Mouse (Mus musculus): ENCODE results near the gene Nav2. TPM values are rescaled to one million over a fixed set of nuclear protein-coding genes. Genes with fewer than 3 reads are reported as not detected.

The Nav2 gene
- total and polyA plus RNA-seq, 3 experiments, result under 0.01 TPM; not detected in 2

DNA sequence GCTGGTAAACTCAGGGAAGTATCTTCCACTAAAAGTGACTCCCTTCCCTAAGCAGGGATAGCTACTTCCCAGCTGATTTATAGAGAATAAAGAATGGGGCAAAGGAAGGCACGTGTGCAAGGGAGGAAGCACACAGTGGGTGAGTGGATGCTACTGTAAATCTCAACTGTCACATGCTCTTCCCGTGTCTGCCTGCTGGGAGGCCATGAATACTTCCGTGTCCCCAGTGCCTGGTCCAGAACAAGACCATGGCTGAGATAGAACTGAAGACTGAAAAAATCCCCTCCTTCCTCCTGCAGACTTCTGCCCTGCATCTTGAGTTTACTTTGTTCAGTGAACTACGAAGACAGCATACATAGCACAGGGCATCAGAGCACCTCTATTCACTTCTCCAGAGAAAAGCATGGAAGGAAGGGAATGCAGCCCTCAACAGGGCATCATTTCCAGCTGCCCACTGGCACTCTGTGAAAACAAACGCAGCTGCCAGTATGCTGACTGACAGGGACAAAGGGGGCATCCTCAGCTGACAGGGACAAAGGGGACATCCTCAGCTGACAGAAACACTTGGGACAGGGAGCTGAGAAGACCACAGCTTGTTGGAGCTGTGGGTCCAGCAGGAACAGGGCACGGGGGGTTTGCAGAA lies 138.0 kb downstream of the Nav2 start:
- Histone ChIP-seq H3K27me3 (replicated peaks) (peaks cover 86% of the 10 kb centered on the region), H3K27ac (ENCODE audit: insufficient read depth, low read depth) (no peak overlapping the region), H3K36me3 (replicated peaks in 1 of 2; ENCODE audit: control insufficient read depth in 1 of 2, insufficient read depth in 1 of 2, low read length in 1 of 2) (no peaks in the 10 kb centered on the region), H3K9ac (ENCODE audit: insufficient read depth, low read depth) (no peak overlapping the region), H3K79me2 (replicated peaks; ENCODE audit: control insufficient read depth, extremely low read depth, insufficient read depth, poor library complexity, severe bottlenecking) (no peaks in the 10 kb centered on the region), H3K4me2 (ENCODE audit: insufficient read depth, low read depth, poor library complexity, severe bottlenecking) (no peak overlapping the region), H3K9me3 (replicated peaks; ENCODE audit: low read length) (no peaks in the 10 kb centered on the region), H3K4me3 (replicated peaks in 1 of 3; ENCODE audit: low read depth in 2 of 3, low read length in 2 of 3, poor library complexity in 1 of 3) (no peak overlapping the region), H3K4me1 (ENCODE audit: control insufficient read depth in 1 of 2, insufficient read depth in 2 of 2) (no peaks in the 10 kb centered on the region)
- DNase-seq (ENCODE audit: extremely low read depth), result no peak
- in situ Hi-C loops (cut with MboI; ENCODE audit: low pct_ligation_motif_present, low pct_unique_long_range_greater_than_20kb, low sequenced_read_pairs), result no loop called here
- TF ChIP-seq E2F4 (IDR thresholded peaks at IDR 0.05; ENCODE audit: insufficient replicate concordance, low read depth, low read length), result no peak
- TF ChIP-seq USF2 (conservative IDR thresholded peaks at IDR 0.05; ENCODE audit: low read depth, low read length), result no peak
- TF ChIP-seq MAX (IDR thresholded peaks at IDR 0.05; ENCODE audit: low read length), result no peak
- no peak for TF ChIP-seq EP300 (IDR thresholded peaks at IDR 0.05; ENCODE audit: low read length)
- TF ChIP-seq ZNF384 (IDR thresholded peaks at IDR 0.05; ENCODE audit: low read depth, low read length), result no peak
- no peak for TF ChIP-seq MAZ (IDR thresholded peaks at IDR 0.05; ENCODE audit: low read depth, low read length)
- no peak for TF ChIP-seq JUND (conservative IDR thresholded peaks at IDR 0.05; ENCODE audit: low read depth, low read length)
- no peak for TF ChIP-seq NELFE (IDR thresholded peaks at IDR 0.05; ENCODE audit: low read depth, low read length)
- no peak for TF ChIP-seq HCFC1 (IDR thresholded peaks at IDR 0.05; ENCODE audit: low read depth, low read length)
- no peak for TF ChIP-seq TCF12 (IDR thresholded peaks at IDR 0.05; ENCODE audit: low read depth, low read length)
- TF ChIP-seq KAT2A (IDR thresholded peaks at IDR 0.05; ENCODE audit: insufficient replicate concordance, low read length), result no peak
- no peak for TF ChIP-seq MXI1 (IDR thresholded peaks at IDR 0.05; ENCODE audit: low read depth, low read length)
- TF ChIP-seq SIN3A (IDR thresholded peaks at IDR 0.05; ENCODE audit: low read length), result no peak
- no peak for TF ChIP-seq IRF4 (IDR thresholded peaks at IDR 0.05; ENCODE audit: low read depth, low read length)
- no peak for TF ChIP-seq SMC3 (IDR thresholded peaks at IDR 0.05; ENCODE audit: low read depth, low read length)
- TF ChIP-seq CHD2 (IDR thresholded peaks at IDR 0.05; ENCODE audit: low read length), result no peak
- TF ChIP-seq ELF1 (IDR thresholded peaks at IDR 0.05; ENCODE audit: low read depth, low read length), result no peak
- TF ChIP-seq MYC (IDR thresholded peaks at IDR 0.05; ENCODE audit: low read depth, low read length), result no peak
- TF ChIP-seq JUN (IDR thresholded peaks at IDR 0.05; ENCODE audit: insufficient read depth, low read depth, low read length), result no peak
- TF ChIP-seq USF1 (IDR thresholded peaks at IDR 0.05; ENCODE audit: low read depth, low read length), result no peak
- dilution Hi-C loops (cut with MboI; ENCODE audit: extremely low pct_ligation_motif_present, extremely low pct_unique_long_range_greater_than_20kb, low sequenced_read_pairs), result no loop called here

DNA sequence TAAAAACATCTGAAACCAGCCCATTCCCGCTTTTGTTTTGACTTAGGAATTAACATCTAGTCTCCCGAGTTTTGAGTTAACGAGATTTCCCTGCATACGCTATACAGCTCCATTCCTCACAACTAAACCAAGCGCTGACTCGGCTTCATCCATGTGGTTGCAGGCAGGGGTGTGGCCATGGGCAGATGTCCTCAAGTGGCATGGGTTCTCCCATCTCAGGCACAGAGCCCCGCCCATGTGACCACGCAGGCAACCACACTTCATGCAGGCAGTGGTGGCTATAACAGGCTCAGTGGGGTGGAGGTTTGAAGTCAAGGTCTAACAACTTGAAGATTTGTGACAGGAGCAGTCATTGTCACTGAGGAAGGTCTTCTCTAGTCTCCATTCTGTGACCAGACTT lies 138.8 kb downstream of the Nav2 start:
- Histone ChIP-seq H3K9me3 (replicated peaks; ENCODE audit: low read length) (no peaks in the 10 kb centered on the region), H3K4me1 (ENCODE audit: control insufficient read depth in 1 of 2, insufficient read depth in 2 of 2) (no peaks in the 10 kb centered on the region), H3K4me2 (ENCODE audit: insufficient read depth, low read depth, poor library complexity, severe bottlenecking) (no peak overlapping the region), H3K9ac (ENCODE audit: insufficient read depth, low read depth) (no peak overlapping the region), H3K79me2 (replicated peaks; ENCODE audit: control insufficient read depth, extremely low read depth, insufficient read depth, poor library complexity, severe bottlenecking) (no peaks in the 10 kb centered on the region), H3K36me3 (replicated peaks in 1 of 2; ENCODE audit: control insufficient read depth in 1 of 2, insufficient read depth in 1 of 2, low read length in 1 of 2) (no peaks in the 10 kb centered on the region), H3K27me3 (replicated peaks) (peaks cover 86% of the 10 kb centered on the region), H3K27ac (ENCODE audit: insufficient read depth, low read depth) (no peak overlapping the region), H3K4me3 (replicated peaks in 1 of 3; ENCODE audit: low read depth in 2 of 3, low read length in 2 of 3, poor library complexity in 1 of 3) (no peak overlapping the region)
- TF ChIP-seq MEF2A (IDR thresholded peaks at IDR 0.05; ENCODE audit: borderline replicate concordance, low read depth, low read length), result no peak
- TF ChIP-seq SIN3A (IDR thresholded peaks at IDR 0.05; ENCODE audit: low read length), result no peak
- no peak for TF ChIP-seq RAD21 (IDR thresholded peaks at IDR 0.05; ENCODE audit: low read depth, low read length)
- TF ChIP-seq JUN (IDR thresholded peaks at IDR 0.05; ENCODE audit: insufficient read depth, low read depth, low read length), result no peak
- TF ChIP-seq HCFC1 (IDR thresholded peaks at IDR 0.05; ENCODE audit: low read depth, low read length), result no peak
- TF ChIP-seq USF1 (IDR thresholded peaks at IDR 0.05; ENCODE audit: low read depth, low read length), result no peak
- no peak for TF ChIP-seq TCF12 (IDR thresholded peaks at IDR 0.05; ENCODE audit: low read depth, low read length)
- TF ChIP-seq ETS1 (conservative IDR thresholded peaks at IDR 0.05; ENCODE audit: low read depth, low read length), result no peak
- TF ChIP-seq IRF4 (IDR thresholded peaks at IDR 0.05; ENCODE audit: low read depth, low read length), result no peak
- TF ChIP-seq MAX (IDR thresholded peaks at IDR 0.05; ENCODE audit: low read length), result no peak
- no peak for TF ChIP-seq NELFE (IDR thresholded peaks at IDR 0.05; ENCODE audit: low read depth, low read length)
- no peak for TF ChIP-seq MXI1 (IDR thresholded peaks at IDR 0.05; ENCODE audit: low read depth, low read length)
- TF ChIP-seq EP300 (IDR thresholded peaks at IDR 0.05; ENCODE audit: low read length), result no peak
- in situ Hi-C loops (cut with MboI; ENCODE audit: low pct_ligation_motif_present, low pct_unique_long_range_greater_than_20kb, low sequenced_read_pairs) (no loop called here), dilution Hi-C loops (cut with MboI; ENCODE audit: extremely low pct_ligation_motif_present, extremely low pct_unique_long_range_greater_than_20kb, low sequenced_read_pairs) (no loop called here)
- DNase-seq (ENCODE audit: extremely low read depth), result no peak
